Mouse (Mus musculus) ES-E14 (cell line): ENCODE measurements around the gene Nol4l. TPM values are rescaled to one million over a fixed set of nuclear protein-coding genes. Genes with fewer than 3 reads are reported as not detected.

Experiments used
- DNase-seq: peaks from one replicate; pipeline ENCODE4 v3.0.0-alpha.2; 2013; ENCODE audit warnings: low read depth, low spot score
- H3K27ac ChIP-seq: 2 replicates; pipeline ENCODE4 v1.5.1; 2012; ENCODE audit warnings: low read depth, mild to moderate bottlenecking, low read length, moderate library complexity, mixed read lengths; ENCODE audit not compliant: poor library complexity, insufficient read depth, severe bottlenecking
- H3K36me3 ChIP-seq: 2 replicates; pipeline ENCODE4 v1.6.1; 2012; ENCODE audit warnings: mild to moderate bottlenecking, low read length, moderate library complexity, mixed read lengths; ENCODE audit not compliant: control insufficient read depth, poor library complexity, insufficient read depth, severe bottlenecking
- H3K4me1 ChIP-seq, 2 experiments: fragments of 150-350 bp in 1 of 2; sonication (generic) in 1 of 2; 2 replicates each; pipeline ENCODE4 v1.6.1; 2012; ENCODE audit warnings: low read length in 2 of 2, mild to moderate bottlenecking in 1 of 2, mixed read lengths in 1 of 2; ENCODE audit not compliant: control insufficient read depth in 2 of 2, insufficient read depth in 2 of 2, poor library complexity in 1 of 2
- H3K4me3 ChIP-seq, 2 experiments: fragments of 150-350 bp in 1 of 2; sonication (generic) in 1 of 2; 2 replicates each; pipeline ENCODE4 v1.5.1; 2012; ENCODE audit warnings: low read length in 2 of 2, low read depth in 1 of 2, mild to moderate bottlenecking in 1 of 2, mixed read lengths in 1 of 2; ENCODE audit not compliant: insufficient read depth in 1 of 2, poor library complexity in 1 of 2, severe bottlenecking in 1 of 2
- H3K9ac ChIP-seq: 2 replicates; pipeline ENCODE4 v1.6.1; 2012; ENCODE audit warnings: low read depth, mild to moderate bottlenecking, low read length, mixed read lengths; ENCODE audit not compliant: poor library complexity, insufficient read depth, severe bottlenecking
- H3K9me3 ChIP-seq: fragments of 150-350 bp; sonication (generic); 2 replicates; pipeline ENCODE4 v1.6.1; 2012; ENCODE audit warnings: low read depth, mild to moderate bottlenecking, low read length; ENCODE audit not compliant: control insufficient read depth, insufficient read depth
- CHD2 ChIP-seq: IDR thresholded peaks from 2 replicates; pipeline ENCODE4 v1.6.1; 2014; ENCODE audit warnings: mild to moderate bottlenecking, low read depth, low read length, inconsistent platforms
- HCFC1 ChIP-seq: IDR thresholded peaks from 2 replicates; pipeline ENCODE4 v1.6.1; 2012; ENCODE audit warnings: low read length, inconsistent platforms, borderline replicate concordance; ENCODE audit not compliant: insufficient read depth
- MAFK ChIP-seq: IDR thresholded peaks from 2 replicates; pipeline ENCODE4 v1.6.1; 2014; ENCODE audit warnings: mild to moderate bottlenecking, low read depth, low read length, inconsistent platforms; ENCODE audit not compliant: insufficient read depth
- ZC3H11A ChIP-seq: IDR thresholded peaks from 2 replicates; pipeline ENCODE4 v1.6.1; 2012; ENCODE audit warnings: low read depth, mild to moderate bottlenecking, inconsistent platforms, low read length, borderline replicate concordance
- ZNF384 ChIP-seq: IDR thresholded peaks from 2 replicates; pipeline ENCODE4 v1.6.1; 2012; ENCODE audit warnings: low read depth, low read length, inconsistent platforms
- in situ Hi-C, 2 experiments: fragments of 600-800 bp; cut with MboI; formaldehyde crosslinking; loops; one replicate each; pipeline ENCODE4 v1.15.1; 2025; ENCODE audit warnings: low sequenced_read_pairs in 2 of 2, inconsistent platforms in 1 of 2; ENCODE audit not compliant: unreplicated experiment in 2 of 2
- total RNA-seq: library from RNA; depleted of rRNA; stranded (reverse); fragments of 300-350 nt; gene quantifications from 2 replicates; pipeline ENCODE4 v1.2.3, GENCODE M21; 2012

Nol4l gene
- total RNA-seq, 1 experiment = 3.8 TPM

GRCm38 (mm10) chr2:153542936-153543668, 13.3 kb upstream of the Nol4l start:
- no peak for DNase-seq
- H3K36me3 ChIP-seq = no peaks in the 10 kb centered on the region
- no peak for TF ChIP-seq HCFC1
- TF ChIP-seq CHD2 = no peak
- no peak for TF ChIP-seq ZNF384
- no peak overlapping the region for H3K4me3 ChIP-seq
- no peaks in the 10 kb centered on the region for H3K9me3 ChIP-seq
- in situ Hi-C loops = no loop called here
- peaks cover 0 to 24% of the 10 kb centered on the region in 2 experiments; a peak in 3 of 4 replicates for H3K4me1 ChIP-seq
- H3K27ac ChIP-seq = no peak overlapping the region
- H3K9ac ChIP-seq = no peak overlapping the region

GRCm38 (mm10) chr2:153538898-153539297, 9.1 kb upstream of the Nol4l start:
- TF ChIP-seq ZC3H11A = no peak
- TF ChIP-seq MAFK = no peak
- no peak for TF ChIP-seq HCFC1
- TF ChIP-seq ZNF384 = no peak
- TF ChIP-seq CHD2 = no peak
- Histone ChIP-seq H3K9me3 (no peaks in the 10 kb centered on the region), H3K4me3 (no peak overlapping the region), H3K36me3 (no peaks in the 10 kb centered on the region), H3K9ac (no peak overlapping the region), H3K27ac (no peak overlapping the region), H3K4me1 (peaks cover 0 to 8% of the 10 kb centered on the region in 2 experiments; a peak in 2 of 4 replicates)
- no peak for DNase-seq
- in situ Hi-C loops = no loop called here

GRCm38 (mm10) chr2:153533981-153534380, 4.2 kb upstream of the Nol4l start:
- H3K9ac ChIP-seq = no peak overlapping the region
- TF ChIP-seq MAFK (no peak), ZNF384 (no peak)
- H3K4me3 ChIP-seq = no peak overlapping the region
- in situ Hi-C loops = no loop called here
- no peaks in the 10 kb centered on the region for H3K36me3 ChIP-seq
- no peaks in the 10 kb centered on the region for H3K4me1 ChIP-seq
- no peaks in the 10 kb centered on the region for H3K9me3 ChIP-seq
- DNase-seq = no peak
- H3K27ac ChIP-seq = no peak overlapping the region

- Histone ChIP-seq H3K9me3 (no peaks in the 10 kb centered on the region), H3K9ac (no peak overlapping the region), H3K36me3 (no peaks in the 10 kb centered on the region), H3K4me3 (no peak overlapping the region), H3K27ac (no peak overlapping the region), H3K4me1 (peaks cover 1 to 4% of the 10 kb centered on the region in 2 experiments; a peak in 3 of 4 replicates)
- in situ Hi-C loops = no loop called here
- DNase-seq = no peak
- TF ChIP-seq MAFK = no peak
- TF ChIP-seq ZC3H11A = no peak
- TF ChIP-seq HCFC1 = no peak
- TF ChIP-seq ZNF384 = no peak
- no peak for TF ChIP-seq CHD2
Measured at GRCm38 (mm10) chr2:153530948-153531347, 1.2 kb upstream of the Nol4l start.

GRCm38 (mm10) chr2:153529365-153529781, 398 bp downstream of the Nol4l start:
- no peaks in the 10 kb centered on the region for H3K9me3 ChIP-seq
- H3K4me1 ChIP-seq = peaks cover 1 to 12% of the 10 kb centered on the region in 2 experiments; a peak in 3 of 4 replicates
- no peaks in the 10 kb centered on the region for H3K36me3 ChIP-seq
- no peak overlapping the region for H3K27ac ChIP-seq
- in situ Hi-C loops = no loop called here
- TF ChIP-seq CHD2 (no peak), MAFK (no peak), ZC3H11A (no peak), HCFC1 (no peak), ZNF384 (no peak)
- no peak for DNase-seq
- peak overlapping the region; percentile 83 to 88 for H3K4me3 ChIP-seq
- H3K9ac ChIP-seq = peak overlapping the region; percentile 72
